Mouse (Mus musculus): ENCODE results near the gene Adig.

DNA sequence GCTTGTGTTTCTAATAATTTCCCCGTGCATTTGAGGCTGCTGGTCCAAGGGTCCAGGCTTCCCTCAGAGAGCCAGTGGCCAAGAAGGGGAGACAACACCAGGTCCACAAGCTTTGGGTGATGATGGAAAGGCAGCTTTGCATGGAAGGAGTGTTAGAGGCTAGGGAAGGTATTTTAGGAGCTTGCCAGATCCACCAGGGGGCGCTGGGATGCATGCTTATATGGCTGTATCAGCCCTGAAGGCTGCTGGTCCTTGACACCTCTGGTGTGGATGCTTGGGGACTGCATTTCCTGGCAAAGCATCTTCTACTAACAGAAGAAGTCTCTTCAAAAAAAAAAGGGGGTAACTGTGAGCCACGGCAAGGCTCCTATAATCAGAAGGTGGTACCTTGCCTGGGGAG lies 47.7 kb downstream of the Adig start:
- TF ChIP-seq POLR2A (IDR thresholded peaks at IDR 0.05; ENCODE audit: insufficient read depth, low read depth, low read length), result no peak
- peak; percentile 94 for TF ChIP-seq CTCF (IDR thresholded peaks at IDR 0.05)
- 0 out of 2 replicates have a peak, but pooled peaks have one; percentile 53 for TF ChIP-seq EP300 (IDR thresholded peaks at IDR 0.05; ENCODE audit: insufficient read depth, low read depth, low read length)

All from heart, adult 2 months (tissue).